Mouse (Mus musculus) kidney, postnatal 0 days (tissue): ENCODE measurements around the gene Nploc4. TPM values are rescaled to one million over a fixed set of nuclear protein-coding genes. Genes with fewer than 3 reads are reported as not detected.

ENCODE experiments used
- ATAC-seq: fragments of 200-750 bp; cut with Nextera tagmentation; replicated peaks from 2 replicates; pipeline ENCODE4 v1.8.0; 2017; ENCODE audit warnings: low read depth, moderate number of reproducible peaks, moderate TSS enrichment, moderate library complexity; ENCODE audit not compliant: low FRiP score
- DNase-seq: peaks from one replicate; pipeline ENCODE4 v3.0.0-alpha.2; 2016; ENCODE audit warnings: low spot score
- H3K27ac ChIP-seq: fragments of 300-500 bp; sonication (generic); 2 replicates; pipeline ENCODE4 v1.5.1; 2014; ENCODE audit warnings: mild to moderate bottlenecking
- H3K27me3 ChIP-seq: fragments of 300-500 bp; sonication (generic); 2 replicates; pipeline ENCODE4 v1.6.1; 2014; ENCODE audit warnings: low read length, mixed read lengths; ENCODE audit not compliant: insufficient read depth
- H3K36me3 ChIP-seq: fragments of 300-500 bp; sonication (generic); 2 replicates; pipeline ENCODE4 v1.6.1; 2014; ENCODE audit warnings: low read length, mixed read lengths; ENCODE audit not compliant: insufficient read depth
- H3K4me1 ChIP-seq: fragments of 300-500 bp; sonication (generic); replicated peaks from 2 replicates; pipeline ENCODE4 v1.6.1; 2014; ENCODE audit warnings: antibody characterized with exemption, low read length, mixed read lengths; ENCODE audit not compliant: insufficient read depth
- H3K4me2 ChIP-seq: fragments of 300-500 bp; sonication (generic); 2 replicates; pipeline ENCODE4 v1.6.1; 2014; ENCODE audit warnings: mild to moderate bottlenecking, low read length, moderate library complexity, mixed read lengths
- H3K4me3 ChIP-seq: fragments of 300-500 bp; sonication (generic); replicated peaks from 2 replicates; pipeline ENCODE4 v1.5.1; 2014; ENCODE audit warnings: low read depth, low read length
- H3K9ac ChIP-seq: fragments of 300-500 bp; sonication (generic); 2 replicates; pipeline ENCODE4 v1.6.1; 2014; ENCODE audit warnings: low read depth, low read length
- H3K9me3 ChIP-seq: fragments of 300-500 bp; sonication (generic); replicated peaks from 2 replicates; pipeline ENCODE4 v1.6.1; 2016; ENCODE audit warnings: low read length, inconsistent platforms, mixed read lengths
- CTCF ChIP-seq: IDR thresholded peaks from 2 replicates; pipeline ENCODE4 v1.5.1; 2016; ENCODE audit warnings: antibody characterized with exemption, low read depth, mild to moderate bottlenecking, moderate library complexity
- WGBS: fragments of 180-500 bp; shearing (Covaris S2); extraction: QIAGEN DNeasy Blood & Tissue Kit; methylation state at CpG from one replicate; pipeline ENCODE4 v1.1.7; 2014; 5-methylcytosine and 5-hydroxymethylcytosine counted together
- polyA plus RNA-seq: library from polyadenylated mRNA; unstranded; fragments of >200 nt; fragmentation: Nextera tagmentation; extraction: Ambion mirVana; gene quantifications from 2 replicates; pipeline ENCODE4 v1.2.1, GENCODE M21; 2015

Gene Nploc4
- polyA plus RNA-seq, 1 experiment from 2014 or later: 23.3 TPM

- 30% methylated on average over 8 of the region's 8 CpGs for WGBS
- no peak overlapping the region for H3K4me3 ChIP-seq
Measured at GRCm38 (mm10) chr11:120369656-120370055, 67.9 kb downstream of the Nploc4 start.

GRCm38 (mm10) chr11:120366443-120367027 lies 71.0 kb downstream of the Nploc4 start:
- no peak for TF ChIP-seq CTCF
- Histone ChIP-seq H3K4me3 (no peak overlapping the region), H3K36me3 (0 out of 2 replicates have a peak, but pooled peaks cover 15% of the 10 kb centered on the region), H3K4me2 (no peak overlapping the region), H3K27me3 (no peaks in the 10 kb centered on the region), H3K4me1 (0 out of 2 replicates have a peak, but pooled peaks cover 4% of the 10 kb centered on the region), H3K9me3 (no peaks in the 10 kb centered on the region), H3K27ac (no peak overlapping the region), H3K9ac (no peak overlapping the region)
- no peak for DNase-seq
- 40% methylated on average over 7 of the region's 7 CpGs for WGBS
- ATAC-seq: no peak

More at GRCm38 (mm10) chr11:120369656-120370055, 67.9 kb downstream of the Nploc4 start:
- 0 out of 2 replicates have a peak overlapping the region, but pooled peaks have one; percentile 5 for H3K27ac ChIP-seq
- no peak overlapping the region for H3K4me2 ChIP-seq
- DNase-seq (peak; percentile 70), ATAC-seq (peak; percentile 52)
- H3K27me3 ChIP-seq: no peaks in the 10 kb centered on the region
- peaks cover 39% of the 10 kb centered on the region for H3K36me3 ChIP-seq
- TF ChIP-seq CTCF: peak; percentile 85
- H3K9me3 ChIP-seq: no peaks in the 10 kb centered on the region
- no peak overlapping the region for H3K9ac ChIP-seq
- 0 out of 2 replicates have a peak, but pooled peaks cover 4% of the 10 kb centered on the region for H3K4me1 ChIP-seq

GRCm38 (mm10) chr11:120362891-120363290 lies 74.6 kb downstream of the Nploc4 start:
- Histone ChIP-seq H3K4me3 (no peak overlapping the region), H3K36me3 (no peaks in the 10 kb centered on the region), H3K9ac (no peak overlapping the region), H3K4me2 (no peak overlapping the region), H3K27ac (no peak overlapping the region), H3K9me3 (no peaks in the 10 kb centered on the region), H3K27me3 (no peaks in the 10 kb centered on the region), H3K4me1 (peaks cover 15% of the 10 kb centered on the region; the same call in 1 of the 2 replicates)
- WGBS: 81% methylated on average over 6 of the region's 6 CpGs
- no peak for ATAC-seq
- no peak for TF ChIP-seq CTCF
- no peak for DNase-seq

DNA sequence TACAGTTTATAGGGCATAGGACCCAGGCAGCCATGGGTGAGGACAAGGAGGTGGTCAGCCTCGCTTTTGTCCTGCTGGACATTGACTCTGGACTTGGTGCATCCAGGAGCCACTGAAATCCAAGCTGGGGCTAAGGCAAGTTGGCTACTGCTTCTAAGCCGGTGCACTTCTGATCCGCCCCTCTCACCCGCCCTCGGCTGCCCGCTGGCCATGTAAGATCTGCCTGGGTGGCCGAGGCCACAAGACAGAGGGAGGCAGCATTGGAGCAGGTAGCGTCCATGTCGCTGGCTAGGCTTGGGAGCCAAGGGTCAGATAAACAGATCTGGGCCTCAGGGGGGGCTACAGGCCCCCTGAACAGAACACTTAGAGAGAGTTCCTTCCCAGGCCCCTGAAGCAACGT lies 76.2 kb downstream of the Nploc4 start, which contains the start of gene Fscn2:
Gene Fscn2, plus strand, starts transcription at position 240 of the 400 bp plus-strand sequence.
- Histone ChIP-seq H3K36me3 (no peaks in the 10 kb centered on the region), H3K9me3 (no peaks in the 10 kb centered on the region), H3K27me3 (no peaks in the 10 kb centered on the region), H3K9ac (0 out of 2 replicates have a peak within 1 kb of the TSS, but pooled peaks have one; percentile 23), H3K4me2 (no peak within 1 kb of the TSS), H3K4me3 (no peak within 1 kb of the TSS), H3K27ac (no peak within 1 kb of the TSS), H3K4me1 (peaks cover 13% of the 10 kb centered on the region; the same call in 1 of the 2 replicates)
- 48% methylated on average over 10 of the region's 10 CpGs for WGBS
- no peak for ATAC-seq
- no peak for TF ChIP-seq CTCF
- no peak for DNase-seq

DNA sequence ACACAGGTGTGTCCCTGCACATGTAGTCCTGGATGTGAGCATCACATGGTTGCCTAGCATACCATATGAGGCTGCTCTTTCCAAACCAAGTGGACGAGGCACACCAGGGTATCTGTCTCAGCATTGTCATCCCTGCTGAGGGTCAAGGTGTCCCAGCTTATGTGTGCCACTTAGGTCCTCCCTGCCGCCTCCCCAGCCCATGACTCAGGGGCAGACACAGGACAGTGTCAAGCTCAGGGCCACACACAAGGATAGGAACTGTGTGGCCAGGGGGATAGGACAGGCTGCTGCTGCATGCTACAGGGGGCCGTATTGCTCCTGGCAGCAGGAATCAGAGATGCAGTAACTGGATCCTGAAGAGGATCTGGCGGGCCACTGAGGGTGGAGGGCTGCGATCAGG lies 76.8 kb downstream of the Nploc4 start:
- H3K4me1 ChIP-seq: peaks cover 12% of the 10 kb centered on the region; the same call in 1 of the 2 replicates
- WGBS: 73% methylated on average over 5 of the region's 5 CpGs
- H3K36me3 ChIP-seq: no peaks in the 10 kb centered on the region

GRCm38 (mm10) chr11:120360062-120360461 lies 77.4 kb downstream of the Nploc4 start:
- 23% methylated on average over 8 of the region's 8 CpGs for WGBS
- no peaks in the 10 kb centered on the region for H3K9me3 ChIP-seq
- no peak for TF ChIP-seq CTCF
- no peaks in the 10 kb centered on the region for H3K36me3 ChIP-seq
- no peak overlapping the region for H3K4me2 ChIP-seq
- peaks cover 12% of the 10 kb centered on the region; the same call in 1 of the 2 replicates for H3K4me1 ChIP-seq
- H3K9ac ChIP-seq: no peak overlapping the region
- H3K27ac ChIP-seq: no peak overlapping the region
- H3K4me3 ChIP-seq: no peak overlapping the region
- ATAC-seq (no peak), DNase-seq (peak; percentile 60)
- H3K27me3 ChIP-seq: no peaks in the 10 kb centered on the region

More for the DNA sequence above, 76.8 kb downstream of the Nploc4 start:
- Histone ChIP-seq H3K9ac (0 out of 2 replicates have a peak overlapping the region, but pooled peaks have one; percentile 23), H3K27ac (no peak overlapping the region), H3K27me3 (no peaks in the 10 kb centered on the region), H3K4me3 (no peak overlapping the region), H3K9me3 (no peaks in the 10 kb centered on the region), H3K4me2 (no peak overlapping the region)
- ATAC-seq (no peak), DNase-seq (no peak)
- no peak for TF ChIP-seq CTCF
